Mouse (Mus musculus): ENCODE results near the gene Sh3glb2. TPM values are rescaled to one million over a fixed set of nuclear protein-coding genes. Genes with fewer than 3 reads are reported as not detected.

Sh3glb2 gene
- polyA plus RNA-seq, 1 experiment from 2014 or later = 83.1 TPM

DNA sequence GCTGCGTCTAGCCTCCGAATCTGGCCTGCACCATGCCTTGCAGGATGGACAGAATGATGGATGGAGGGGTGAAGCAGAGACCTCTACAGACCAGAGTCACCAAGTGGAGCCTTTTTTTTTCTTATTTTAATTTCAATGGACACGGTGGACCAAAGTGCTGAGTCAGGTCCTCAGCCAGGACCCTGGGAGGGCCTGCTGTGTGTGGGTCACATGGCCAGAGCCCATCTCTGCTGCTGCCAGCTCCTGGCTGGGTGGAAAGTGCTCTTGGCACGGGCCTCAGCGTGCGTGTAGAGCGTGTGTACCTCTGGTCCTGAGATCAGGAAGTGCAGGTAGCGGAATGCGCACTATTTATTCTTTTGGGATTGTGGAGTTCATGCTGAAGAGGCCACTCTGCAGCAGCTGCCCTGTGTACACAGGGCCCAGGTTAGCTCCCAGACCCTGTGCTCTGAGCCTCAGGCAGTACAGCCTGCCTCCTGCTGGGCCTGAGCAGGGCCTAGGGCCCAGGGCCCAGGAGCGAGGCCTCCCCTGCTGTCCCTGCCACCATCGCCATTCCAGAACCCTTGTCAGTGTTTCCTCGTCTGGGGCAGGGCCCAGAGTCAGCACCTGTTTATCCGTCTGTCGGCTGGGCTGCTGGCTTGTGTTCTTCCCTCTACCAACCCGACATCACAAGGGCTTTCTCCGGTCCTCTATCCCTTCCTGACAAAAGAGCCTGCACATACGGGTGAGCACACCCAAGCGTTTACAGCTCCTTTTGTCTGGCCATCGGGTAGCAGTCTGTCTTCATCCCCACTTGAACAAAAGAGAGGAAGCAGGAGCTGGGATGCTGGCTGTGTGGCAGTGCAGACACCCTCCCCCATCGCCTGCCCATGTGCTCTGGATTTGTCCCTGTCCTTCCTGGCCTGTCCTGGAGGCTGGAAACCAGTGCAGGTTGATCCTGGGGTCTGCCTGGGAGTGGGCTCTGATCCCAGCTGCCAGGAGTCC is 40.3 kb upstream of the Sh3glb2 start:
- ATAC-seq (ENCODE audit: low read depth) = no peak
- Histone ChIP-seq H3K4me2 (ENCODE audit: low read depth, low read length) (no peak overlapping the region), H3K27ac (replicated peaks; ENCODE audit: low read depth, low read length) (0 out of 2 replicates have a peak overlapping the region, but pooled peaks have one; percentile 33), H3K4me3 (ENCODE audit: low read depth, low read length) (no peak overlapping the region), H3K9me3 (ENCODE audit: control insufficient read depth, low read length) (no peaks in the 10 kb centered on the region), H3K4me1 (ENCODE audit: control insufficient read depth, insufficient read depth, low read length) (no peaks in the 10 kb centered on the region), H3K9ac (ENCODE audit: low read depth, low read length) (0 out of 2 replicates have a peak overlapping the region, but pooled peaks have one; percentile 19), H3K27me3 (replicated peaks; ENCODE audit: control insufficient read depth, insufficient read depth, low read length) (no peaks in the 10 kb centered on the region), H3K36me3 (ENCODE audit: control insufficient read depth, insufficient read depth, low read length) (peaks cover 72% of the 10 kb centered on the region)
- WGBS = 54% methylated on average over 20 of the region's 20 CpGs
- no peak for DNase-seq (ENCODE audit: low spot score)

DNA sequence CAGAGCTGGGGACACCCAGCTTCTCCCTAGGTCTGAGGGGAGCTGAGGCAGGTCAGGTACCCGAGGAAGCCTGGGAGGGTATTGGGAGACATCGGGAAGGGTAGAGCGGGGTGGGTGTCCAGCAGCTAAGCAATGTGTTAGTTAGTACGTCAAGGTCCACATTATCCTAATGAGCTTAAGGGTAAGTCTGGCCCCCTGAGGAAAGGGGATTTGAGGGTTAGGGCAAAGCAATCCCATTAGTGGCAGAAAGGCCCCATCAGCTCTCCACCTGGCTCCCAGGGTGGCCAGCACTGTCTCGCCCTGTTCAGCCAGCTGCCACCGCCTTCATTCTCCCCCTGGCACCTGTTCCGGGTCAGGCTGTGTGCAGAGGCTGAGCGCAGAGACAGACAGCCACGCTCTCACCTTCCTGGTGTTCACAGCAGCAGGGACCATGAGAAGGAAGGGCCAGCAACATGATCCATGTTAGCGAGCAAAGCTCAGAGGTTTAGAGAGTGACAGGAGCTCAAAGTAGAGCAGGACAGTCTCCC is 38.9 kb upstream of the Sh3glb2 start:
- ATAC-seq (ENCODE audit: low read depth) (no peak; the same call in 1 of the 2 replicates), DNase-seq (ENCODE audit: low spot score) (no peak)
- Histone ChIP-seq H3K9ac (ENCODE audit: low read depth, low read length) (no peak overlapping the region), H3K36me3 (ENCODE audit: control insufficient read depth, insufficient read depth, low read length) (peaks cover 66% of the 10 kb centered on the region), H3K9me3 (ENCODE audit: control insufficient read depth, low read length) (no peaks in the 10 kb centered on the region), H3K27ac (replicated peaks; ENCODE audit: low read depth, low read length) (no peak overlapping the region), H3K4me2 (ENCODE audit: low read depth, low read length) (no peak overlapping the region), H3K27me3 (replicated peaks; ENCODE audit: control insufficient read depth, insufficient read depth, low read length) (no peaks in the 10 kb centered on the region), H3K4me3 (ENCODE audit: low read depth, low read length) (no peak overlapping the region), H3K4me1 (ENCODE audit: control insufficient read depth, insufficient read depth, low read length) (peaks cover 6% of the 10 kb centered on the region; the same call in 1 of the 2 replicates)
- WGBS = 77% methylated on average over 10 of the region's 10 CpGs

DNA sequence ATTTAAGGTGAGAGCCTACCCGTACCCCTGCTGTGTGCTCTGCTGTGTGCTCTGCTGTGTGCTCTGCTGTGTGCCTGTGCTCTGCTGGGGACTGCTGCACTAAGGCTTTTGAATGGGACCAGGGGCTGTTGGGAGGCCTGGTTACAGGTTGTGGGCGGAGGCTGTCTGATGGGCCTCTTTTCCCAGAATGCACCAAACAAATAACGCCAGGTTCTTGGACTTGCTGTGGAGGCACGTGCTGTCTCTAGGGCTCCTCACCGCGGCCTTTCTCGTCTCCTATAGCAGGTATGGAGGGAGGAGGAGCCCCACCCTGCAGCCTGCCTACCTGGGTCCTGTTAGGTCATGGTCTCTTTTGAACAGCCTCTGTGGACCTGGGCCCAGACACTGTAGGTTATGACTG is 37.1 kb upstream of the Sh3glb2 start:
- H3K9ac ChIP-seq (ENCODE audit: low read depth, low read length) = no peak overlapping the region
- no peak for ATAC-seq (ENCODE audit: low read depth)
- DNase-seq (ENCODE audit: low spot score) = no peak
- H3K4me1 ChIP-seq (ENCODE audit: control insufficient read depth, insufficient read depth, low read length) = peaks cover 6% of the 10 kb centered on the region; the same call in 1 of the 2 replicates
- no peak overlapping the region for H3K27ac ChIP-seq (replicated peaks; ENCODE audit: low read depth, low read length)
- WGBS = 80% methylated on average over 7 of the region's 7 CpGs
- H3K4me3 ChIP-seq (ENCODE audit: low read depth, low read length) = no peak overlapping the region
- H3K27me3 ChIP-seq (replicated peaks; ENCODE audit: control insufficient read depth, insufficient read depth, low read length) = no peaks in the 10 kb centered on the region
- H3K36me3 ChIP-seq (ENCODE audit: control insufficient read depth, insufficient read depth, low read length) = peaks cover 49% of the 10 kb centered on the region
- no peaks in the 10 kb centered on the region for H3K9me3 ChIP-seq (ENCODE audit: control insufficient read depth, low read length)
- H3K4me2 ChIP-seq (ENCODE audit: low read depth, low read length) = no peak overlapping the region

DNA sequence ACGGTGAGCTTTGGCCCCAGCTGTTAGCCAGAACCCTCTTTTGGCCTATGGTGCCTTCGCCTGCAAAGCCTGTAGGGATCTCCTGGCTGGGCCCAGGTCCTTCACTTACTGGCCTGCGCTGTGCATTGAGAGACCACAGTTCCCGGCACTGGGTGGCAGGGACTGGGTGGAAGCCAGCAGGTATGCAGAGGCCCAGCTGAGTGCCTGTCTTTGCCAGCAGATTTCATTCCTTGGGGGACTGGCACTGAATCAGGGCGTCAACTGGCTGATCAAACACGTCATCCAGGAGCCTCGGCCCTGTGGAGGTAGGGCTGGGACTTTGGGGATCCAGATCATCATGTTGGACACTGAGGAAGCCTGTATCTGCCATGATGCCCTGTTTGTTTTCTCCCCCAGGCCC is 36.6 kb upstream of the Sh3glb2 start:
- Histone ChIP-seq H3K9ac (ENCODE audit: low read depth, low read length) (peak overlapping the region; percentile 25; the same call in 1 of the 2 replicates), H3K4me3 (ENCODE audit: low read depth, low read length) (no peak overlapping the region), H3K9me3 (ENCODE audit: control insufficient read depth, low read length) (no peaks in the 10 kb centered on the region), H3K4me2 (ENCODE audit: low read depth, low read length) (no peak overlapping the region), H3K4me1 (ENCODE audit: control insufficient read depth, insufficient read depth, low read length) (peaks cover 6% of the 10 kb centered on the region; the same call in 1 of the 2 replicates), H3K27ac (replicated peaks; ENCODE audit: low read depth, low read length) (no peak overlapping the region), H3K27me3 (replicated peaks; ENCODE audit: control insufficient read depth, insufficient read depth, low read length) (no peaks in the 10 kb centered on the region), H3K36me3 (ENCODE audit: control insufficient read depth, insufficient read depth, low read length) (peaks cover 44% of the 10 kb centered on the region)
- DNase-seq (ENCODE audit: low spot score) (no peak), ATAC-seq (ENCODE audit: low read depth) (no peak)
- WGBS = 88% methylated on average over 7 of the region's 7 CpGs

DNA sequence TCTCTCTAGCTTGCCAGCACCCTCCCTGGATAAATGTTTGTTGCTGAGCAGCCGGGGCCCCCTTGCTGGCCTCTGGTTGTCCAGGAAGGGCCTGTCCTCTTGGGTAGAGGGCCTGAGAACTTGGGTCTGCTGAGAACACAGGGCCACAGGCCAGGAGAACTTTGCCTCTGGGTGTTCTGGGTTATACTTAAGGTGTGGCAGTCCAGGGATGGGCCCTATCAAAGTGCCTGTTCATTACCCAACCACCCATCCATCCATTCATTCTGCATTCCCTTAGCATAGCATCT is 34.2 kb upstream of the Sh3glb2 start:
- Histone ChIP-seq H3K36me3 (ENCODE audit: control insufficient read depth, insufficient read depth, low read length) (peaks cover 21% of the 10 kb centered on the region; the same call in 1 of the 2 replicates), H3K4me2 (ENCODE audit: low read depth, low read length) (peak overlapping the region; percentile 94), H3K4me3 (ENCODE audit: low read depth, low read length) (peak overlapping the region; percentile 92), H3K9ac (ENCODE audit: low read depth, low read length) (peak overlapping the region; percentile 75), H3K9me3 (ENCODE audit: control insufficient read depth, low read length) (no peaks in the 10 kb centered on the region), H3K27ac (replicated peaks; ENCODE audit: low read depth, low read length) (peak overlapping the region; percentile 80), H3K4me1 (ENCODE audit: control insufficient read depth, insufficient read depth, low read length) (peaks cover 6% of the 10 kb centered on the region; the same call in 1 of the 2 replicates), H3K27me3 (replicated peaks; ENCODE audit: control insufficient read depth, insufficient read depth, low read length) (no peaks in the 10 kb centered on the region)
- no peak for DNase-seq (ENCODE audit: low spot score)
- WGBS = 60% methylated on average over 1 of the region's 1 CpGs
- no peak for ATAC-seq (ENCODE audit: low read depth)

DNA sequence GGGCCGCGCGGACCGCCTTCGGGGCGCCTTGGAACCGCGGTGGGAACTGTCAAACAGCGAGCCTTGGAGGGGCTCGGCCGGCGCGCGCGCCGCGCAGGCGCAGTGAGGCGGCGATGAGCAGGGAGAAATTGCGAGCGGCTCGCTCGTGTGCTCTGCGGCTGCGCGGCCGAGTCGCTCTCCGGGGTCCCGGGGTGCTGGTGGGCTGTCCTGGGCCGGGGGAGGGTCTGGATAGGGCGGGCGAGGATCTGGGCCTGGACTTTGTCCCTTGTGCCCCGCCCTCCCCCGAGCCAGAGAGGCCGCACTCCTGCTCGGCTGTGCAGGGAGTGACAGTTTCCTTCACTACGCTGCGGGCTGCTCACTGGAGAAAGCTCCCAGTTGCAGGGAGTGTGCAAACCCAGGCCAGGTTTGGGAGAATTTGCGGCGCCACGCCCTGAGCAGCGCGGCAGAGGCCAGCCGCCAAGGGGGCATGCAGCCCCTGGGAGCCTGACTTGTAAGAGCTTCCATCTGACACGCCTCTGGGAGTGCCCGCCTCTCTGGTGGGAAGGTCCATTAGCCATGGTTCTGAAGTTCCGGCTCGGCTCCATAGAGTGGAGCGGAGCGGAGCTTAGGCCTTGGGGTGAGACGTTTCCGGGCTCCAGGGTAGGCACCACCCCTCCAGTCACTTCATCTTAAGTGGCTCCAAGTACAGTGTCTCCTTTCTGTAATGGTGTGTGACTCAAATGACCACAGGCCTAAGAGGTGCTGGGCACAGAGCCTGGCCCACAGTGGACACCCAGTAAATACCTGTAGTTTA is 33.6 kb upstream of the Sh3glb2 start:
- DNase-seq (ENCODE audit: low spot score) = peak; percentile 89
- H3K27ac ChIP-seq (replicated peaks; ENCODE audit: low read depth, low read length) = peak overlapping the region; percentile 80
- WGBS = 0% methylated on average over 38 of the region's 54 CpGs
- peaks cover 20% of the 10 kb centered on the region; the same call in 1 of the 2 replicates for H3K36me3 ChIP-seq (ENCODE audit: control insufficient read depth, insufficient read depth, low read length)
- H3K9me3 ChIP-seq (ENCODE audit: control insufficient read depth, low read length) = no peaks in the 10 kb centered on the region
- H3K27me3 ChIP-seq (replicated peaks; ENCODE audit: control insufficient read depth, insufficient read depth, low read length) = no peaks in the 10 kb centered on the region
- H3K4me1 ChIP-seq (ENCODE audit: control insufficient read depth, insufficient read depth, low read length) = peaks cover 6% of the 10 kb centered on the region; the same call in 1 of the 2 replicates
- ATAC-seq (ENCODE audit: low read depth) = peak; percentile 80
- H3K9ac ChIP-seq (ENCODE audit: low read depth, low read length) = peak overlapping the region; percentile 75
- peak overlapping the region; percentile 92 for H3K4me3 ChIP-seq (ENCODE audit: low read depth, low read length)
- H3K4me2 ChIP-seq (ENCODE audit: low read depth, low read length) = peak overlapping the region; percentile 94

DNA sequence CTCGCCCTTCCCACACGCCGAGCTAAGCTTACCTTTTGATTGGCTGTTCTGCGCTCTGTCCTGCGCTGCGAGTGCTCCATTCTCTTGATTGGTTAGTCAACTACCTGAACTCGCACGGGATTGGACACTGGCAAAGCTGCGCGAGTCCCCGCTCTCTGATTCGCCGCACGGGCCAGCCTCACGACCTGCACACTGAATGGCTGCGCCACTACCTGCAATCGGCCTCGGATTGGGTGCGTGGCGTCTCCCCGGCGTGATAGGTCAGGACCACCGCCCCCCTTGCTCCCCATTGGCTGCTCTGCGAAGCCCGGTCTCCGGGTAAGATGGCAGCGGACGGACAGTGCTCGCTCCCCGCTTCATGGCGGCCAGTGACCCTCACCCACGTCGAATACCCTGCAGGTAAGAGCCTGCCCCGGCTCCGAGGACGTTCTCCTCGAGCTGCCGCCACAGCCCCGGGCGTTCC is 33.0 kb upstream of the Sh3glb2 start, which contains the start of gene Dolpp1:
Gene Dolpp1, plus strand, starts transcription at position 141 of the 463 bp plus-strand sequence.
- H3K27me3 ChIP-seq (replicated peaks; ENCODE audit: control insufficient read depth, insufficient read depth, low read length) = no peaks in the 10 kb centered on the region
- ATAC-seq (ENCODE audit: low read depth) (peak; percentile 98), DNase-seq (ENCODE audit: low spot score) (peak; percentile 99)
- peaks cover 6% of the 10 kb centered on the region; the same call in 1 of the 2 replicates for H3K4me1 ChIP-seq (ENCODE audit: control insufficient read depth, insufficient read depth, low read length)
- WGBS = under 1% methylated on average over 36 of the region's 40 CpGs
- peak within 1 kb of the TSS; percentile 80 for H3K27ac ChIP-seq (replicated peaks; ENCODE audit: low read depth, low read length)
- peaks cover 13% of the 10 kb centered on the region; the same call in 1 of the 2 replicates for H3K36me3 ChIP-seq (ENCODE audit: control insufficient read depth, insufficient read depth, low read length)
- H3K4me2 ChIP-seq (ENCODE audit: low read depth, low read length) = peak within 1 kb of the TSS; percentile 94
- peak within 1 kb of the TSS; percentile 75 for H3K9ac ChIP-seq (ENCODE audit: low read depth, low read length)
- peak within 1 kb of the TSS; percentile 92 for H3K4me3 ChIP-seq (ENCODE audit: low read depth, low read length)
- H3K9me3 ChIP-seq (ENCODE audit: control insufficient read depth, low read length) = no peaks in the 10 kb centered on the region

DNA sequence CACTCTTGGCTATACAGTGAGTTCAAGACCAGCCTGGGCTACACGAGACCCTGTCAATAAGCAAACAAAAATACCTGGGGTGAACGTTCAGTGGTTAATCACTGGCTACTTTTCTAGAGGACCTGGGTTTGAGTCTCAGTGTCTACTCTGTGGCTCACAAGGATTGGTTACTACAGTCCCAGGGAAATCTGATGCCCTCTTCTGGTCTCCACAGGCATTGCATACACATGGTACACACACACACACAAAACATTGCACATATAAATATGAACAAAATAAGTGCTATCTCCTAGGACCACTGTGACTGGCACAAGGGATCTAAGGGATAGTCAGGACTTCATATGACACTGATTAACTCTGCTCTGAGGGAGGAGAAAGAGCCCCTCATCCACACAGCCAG is 29.9 kb upstream of the Sh3glb2 start:
- H3K4me3 ChIP-seq (ENCODE audit: low read depth, low read length) = no peak overlapping the region
- peaks cover 9% of the 10 kb centered on the region; the same call in 1 of the 2 replicates for H3K36me3 ChIP-seq (ENCODE audit: control insufficient read depth, insufficient read depth, low read length)
- no peak overlapping the region for H3K4me2 ChIP-seq (ENCODE audit: low read depth, low read length)
- H3K9me3 ChIP-seq (ENCODE audit: control insufficient read depth, low read length) = no peaks in the 10 kb centered on the region
- DNase-seq (ENCODE audit: low spot score) = no peak
- no peak overlapping the region for H3K27ac ChIP-seq (replicated peaks; ENCODE audit: low read depth, low read length)
- WGBS = 92% methylated on average over 2 of the region's 2 CpGs
- H3K9ac ChIP-seq (ENCODE audit: low read depth, low read length) = no peak overlapping the region
- no peaks in the 10 kb centered on the region for H3K27me3 ChIP-seq (replicated peaks; ENCODE audit: control insufficient read depth, insufficient read depth, low read length)
- peaks cover 6% of the 10 kb centered on the region; the same call in 1 of the 2 replicates for H3K4me1 ChIP-seq (ENCODE audit: control insufficient read depth, insufficient read depth, low read length)
- no peak for ATAC-seq (ENCODE audit: low read depth)
